Mouse (Mus musculus) monocyte, adult 2 months (primary cell): ENCODE measurements around the gene Rpp25l.
A peak's percentile ranks its signal among the peaks of the same experiment; 100 is the strongest.
"Not testable (repeated sequence)": the region's sequence is repeated elsewhere in the genome, so short reads cannot be mapped to it uniquely, and the experiment has no call there.

Experiments used
- DNase-seq, 2 experiments: peaks; one replicate each; pipeline ENCODE4 v3.0.0; 2022; ENCODE audit warnings: low spot score in 2 of 2, low read depth in 1 of 2

The Rpp25l gene

DNA sequence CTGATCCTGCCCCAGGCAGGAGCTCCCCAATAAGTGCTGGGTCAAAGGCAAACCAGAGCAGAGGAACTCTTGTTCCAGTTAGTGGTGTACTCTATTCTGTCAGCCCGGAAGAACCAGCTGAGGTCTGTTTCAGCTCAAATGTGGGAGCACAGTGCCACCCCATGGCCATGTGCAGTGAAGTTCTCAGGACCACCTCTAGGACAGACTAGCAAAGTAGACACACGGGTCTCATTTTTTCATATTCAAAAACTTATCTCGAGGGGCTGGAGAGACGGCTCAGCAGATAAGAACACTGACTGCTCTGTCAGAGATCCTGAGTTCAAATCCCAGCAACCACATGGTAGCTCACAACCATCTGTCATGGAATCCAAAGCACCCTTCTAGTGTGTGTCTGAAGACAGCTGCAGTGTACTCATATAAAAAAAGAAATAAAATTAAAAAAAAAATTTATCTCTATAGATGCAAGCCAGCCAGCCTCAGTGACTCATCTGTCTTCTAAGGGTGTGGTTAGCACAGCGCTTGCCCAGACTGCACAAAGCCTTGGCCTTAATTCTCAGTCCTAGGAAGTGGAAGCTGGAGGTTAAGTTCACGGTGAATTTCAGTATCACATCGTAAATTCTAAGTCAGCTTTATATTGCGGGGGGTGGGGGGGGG is 24.4 kb upstream of the Rpp25l start:
- DNase-seq: peak in 1 of 2 experiments; percentile 50

DNA sequence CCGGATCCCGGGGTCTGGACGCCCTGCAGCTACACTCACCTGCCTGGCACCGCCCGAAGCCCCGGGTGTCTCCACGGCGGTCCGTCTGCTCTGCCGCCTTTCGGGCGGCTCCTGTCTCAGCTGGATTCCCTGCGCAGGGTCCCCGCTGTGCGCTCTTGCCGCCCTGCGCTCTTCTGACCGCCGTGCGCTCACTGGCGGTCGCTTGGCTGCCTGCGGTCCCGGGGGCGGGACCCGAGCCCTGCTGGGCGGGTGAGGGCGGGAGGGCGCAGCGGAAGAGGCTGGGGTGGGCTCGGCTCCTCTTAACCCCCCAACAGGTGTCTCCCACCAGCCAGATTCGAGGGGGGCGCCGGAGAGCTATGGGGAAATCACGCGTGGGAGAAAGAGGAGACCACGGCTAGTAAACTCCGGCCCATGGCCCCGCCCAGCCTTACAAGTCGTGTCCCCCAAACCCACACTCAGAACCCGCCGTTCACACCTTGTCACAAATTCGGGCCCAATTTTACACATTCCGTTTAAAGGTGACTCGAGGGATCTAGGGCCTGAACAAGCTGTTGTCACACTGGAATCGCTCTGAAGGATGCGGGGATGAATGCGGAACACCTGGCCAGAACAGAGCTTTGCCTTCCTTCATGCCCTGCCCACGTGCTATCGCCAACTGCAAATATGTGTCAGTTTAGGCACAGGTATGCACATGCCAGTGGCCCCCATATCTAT is 17.9 kb upstream of the Rpp25l start, which contains the start of gene Arid3c:
Arid3c (minus strand) TSS at position 91 of the 714 bp plus-strand sequence.
- DNase-seq: no peak

DNA sequence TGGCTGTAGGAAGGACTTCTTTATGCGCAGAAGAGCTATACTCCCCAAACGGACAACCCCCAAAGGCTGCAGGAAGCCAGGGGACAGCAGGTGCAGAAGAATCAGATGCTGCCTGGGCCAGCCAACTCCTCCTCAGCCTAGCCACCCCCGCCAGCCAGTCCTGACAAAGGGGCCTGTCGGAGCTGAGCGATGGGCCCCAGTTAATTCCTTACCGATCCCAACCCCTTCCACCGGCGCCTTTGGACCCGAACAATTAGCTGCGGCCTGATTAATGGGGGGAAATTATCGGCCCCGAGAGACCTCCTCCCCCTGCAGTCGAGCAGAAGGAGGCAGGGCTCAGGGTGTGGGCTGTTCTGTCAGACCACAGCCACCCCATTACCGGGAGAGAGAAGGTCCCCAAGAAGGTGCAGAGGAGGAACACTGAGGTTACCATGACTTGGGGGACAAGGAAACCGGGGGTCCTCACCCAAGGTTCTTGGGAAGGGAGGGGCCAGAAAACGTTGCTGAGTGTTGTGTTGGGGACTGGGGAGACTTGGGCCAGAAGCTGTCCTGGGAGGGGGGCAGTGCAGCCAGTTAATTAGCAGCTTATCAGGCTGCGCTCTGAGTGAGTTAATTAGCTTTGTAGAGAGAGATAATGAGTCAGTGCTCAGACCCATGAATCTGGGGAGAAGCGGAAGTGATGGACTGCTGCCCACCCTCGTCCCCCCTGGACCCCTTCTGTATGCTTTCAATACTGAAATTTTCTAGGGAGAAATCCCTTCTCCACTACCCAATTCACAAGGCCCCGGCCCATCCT is 13.7 kb upstream of the Rpp25l start:
- no peak for DNase-seq

DNA sequence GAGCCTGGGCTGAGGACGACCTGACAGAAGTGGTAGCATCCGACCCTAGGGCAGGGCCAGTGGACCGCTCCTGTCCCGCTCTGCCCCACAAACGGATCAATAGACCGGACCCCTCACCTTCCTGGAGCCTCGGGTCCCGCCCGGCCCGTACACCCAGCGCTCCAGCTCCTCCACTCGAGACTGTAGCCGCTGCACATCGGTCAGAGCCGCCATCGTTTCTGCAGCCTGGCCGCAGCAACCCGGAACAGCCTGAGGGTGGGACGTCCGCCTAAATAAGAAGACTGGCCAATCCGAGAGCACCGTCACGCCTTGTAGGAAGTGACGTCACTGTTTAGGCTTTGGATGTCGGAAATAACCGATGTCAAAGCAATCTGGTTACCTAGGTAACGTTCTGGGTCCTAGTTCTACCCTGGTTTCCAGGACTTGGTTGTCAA is 9.6 kb upstream of the Rpp25l start, which contains the start of gene Dctn3:
Dctn3 (minus strand) TSS at position 253 of the 434 bp plus-strand sequence.
- DNase-seq: peak; percentile 57 to 76

DNA sequence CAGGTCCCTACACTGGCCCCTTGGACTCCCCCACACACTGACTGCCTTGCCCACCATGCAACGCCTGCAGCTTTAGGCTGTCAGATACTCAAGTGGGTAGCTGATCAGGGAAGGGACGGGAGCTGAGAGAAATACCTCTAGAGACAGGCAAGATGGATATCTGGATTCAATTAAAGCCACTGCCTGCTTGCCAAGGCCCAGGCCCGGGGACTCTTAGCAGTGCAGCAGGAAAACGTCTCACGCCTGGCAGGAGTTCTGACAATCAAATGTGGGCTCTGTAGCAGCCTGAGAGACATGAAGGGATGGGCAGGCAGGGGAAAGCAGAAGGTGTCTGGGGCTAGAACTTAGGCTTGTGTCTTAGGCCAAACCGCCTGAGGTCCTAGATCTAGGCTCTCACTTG is 3.5 kb upstream of the Rpp25l start:
- DNase-seq: no peak

DNA sequence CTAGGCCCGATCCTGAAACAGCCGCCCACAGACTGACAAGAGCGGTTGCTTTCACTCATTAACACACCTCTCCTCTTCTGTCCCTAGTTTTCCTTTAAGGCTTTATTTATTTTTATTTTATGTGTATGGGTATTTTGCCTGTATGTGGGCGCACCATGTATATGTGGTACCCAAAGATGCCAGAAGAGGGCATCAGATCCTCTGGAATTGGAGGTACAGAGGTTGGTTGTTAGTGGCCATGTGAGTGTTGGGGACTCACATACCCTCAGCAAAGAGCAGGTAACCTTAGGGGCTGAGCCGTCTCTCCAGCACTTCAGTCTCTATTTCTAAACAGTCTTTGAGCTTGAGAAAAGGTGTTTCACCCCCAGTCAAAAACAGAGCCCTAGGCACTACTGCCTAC is 2.3 kb upstream of the Rpp25l start:
- no peak for DNase-seq

DNA sequence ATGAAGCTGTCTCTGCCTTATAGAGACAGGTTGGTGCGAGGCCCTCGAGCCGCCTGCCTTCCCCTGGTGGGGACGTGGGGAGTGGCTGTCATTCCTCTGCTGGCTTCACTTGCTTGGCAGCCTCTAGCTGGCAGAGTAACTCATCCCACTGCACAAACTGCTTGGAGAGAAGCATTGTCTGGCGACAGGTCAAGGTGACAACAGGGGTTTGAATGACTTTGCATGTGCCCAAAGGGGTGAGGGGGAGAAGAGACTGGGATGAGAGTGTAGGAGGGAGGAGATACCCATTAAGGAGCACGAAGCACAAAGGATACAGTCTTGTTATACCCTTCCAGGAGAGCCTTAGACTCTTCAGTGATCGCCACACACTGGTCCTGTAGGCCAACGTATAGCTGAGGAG is 1.7 kb upstream of the Rpp25l start:
- DNase-seq: no peak

DNA sequence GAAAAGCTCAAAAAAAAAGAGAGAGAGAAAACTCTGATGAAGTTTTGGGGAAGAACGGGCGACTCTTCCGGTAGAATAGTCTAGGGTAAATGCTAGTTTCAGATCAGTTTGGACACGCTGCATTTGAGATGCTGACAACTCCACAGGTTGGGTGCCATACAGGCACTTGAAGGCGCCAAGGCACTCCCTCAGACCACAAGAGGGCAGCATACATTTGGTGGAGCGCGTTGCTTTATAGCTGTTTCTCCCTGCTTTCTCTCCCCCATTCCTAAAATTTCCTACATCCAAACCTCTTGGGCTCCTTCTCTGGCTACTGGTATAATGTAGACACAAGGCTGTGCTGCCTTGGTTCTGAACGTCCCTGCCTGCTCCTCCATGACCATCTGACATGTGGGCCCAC is 942 bp upstream of the Rpp25l start:
- DNase-seq: peak in 1 of 2 experiments; percentile 34

DNA sequence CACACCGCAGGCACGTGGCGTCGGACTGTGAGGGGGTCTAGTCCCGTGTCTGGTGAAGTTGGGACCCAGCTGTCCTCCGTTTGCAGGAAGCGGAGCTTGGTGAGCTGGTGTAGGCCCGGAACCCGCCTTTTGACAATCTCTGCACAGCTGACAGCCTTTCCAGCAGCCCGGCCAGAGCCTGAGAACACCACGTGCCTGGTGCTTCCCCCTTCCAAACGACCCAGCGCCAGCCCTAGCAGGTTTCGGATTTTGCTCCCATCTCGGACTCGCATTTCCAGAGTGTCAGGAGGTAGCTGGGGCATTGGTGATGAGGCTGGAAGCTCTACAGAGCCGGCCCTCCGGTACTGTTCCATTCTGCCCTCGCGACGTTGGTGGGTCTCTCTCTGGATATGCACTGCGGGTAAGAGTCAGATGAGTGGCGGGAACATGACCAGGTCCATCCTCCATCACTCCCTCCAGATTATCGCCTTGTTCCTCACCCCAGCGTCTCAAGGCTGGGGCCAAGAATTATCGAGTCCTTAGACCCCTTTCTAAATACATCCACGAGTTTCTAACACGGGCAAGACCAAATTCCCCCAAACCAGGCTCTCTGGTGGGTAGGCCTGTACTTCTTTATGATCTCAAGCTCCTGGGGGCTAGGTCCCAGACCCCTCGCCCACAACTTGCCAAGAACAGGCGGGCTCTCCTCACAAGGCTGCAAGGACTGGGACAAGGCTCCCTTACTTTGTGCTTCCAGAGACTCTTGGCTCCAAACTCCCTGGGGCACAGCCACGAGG is 725 bp downstream of the Rpp25l start:
- no peak for DNase-seq

DNA sequence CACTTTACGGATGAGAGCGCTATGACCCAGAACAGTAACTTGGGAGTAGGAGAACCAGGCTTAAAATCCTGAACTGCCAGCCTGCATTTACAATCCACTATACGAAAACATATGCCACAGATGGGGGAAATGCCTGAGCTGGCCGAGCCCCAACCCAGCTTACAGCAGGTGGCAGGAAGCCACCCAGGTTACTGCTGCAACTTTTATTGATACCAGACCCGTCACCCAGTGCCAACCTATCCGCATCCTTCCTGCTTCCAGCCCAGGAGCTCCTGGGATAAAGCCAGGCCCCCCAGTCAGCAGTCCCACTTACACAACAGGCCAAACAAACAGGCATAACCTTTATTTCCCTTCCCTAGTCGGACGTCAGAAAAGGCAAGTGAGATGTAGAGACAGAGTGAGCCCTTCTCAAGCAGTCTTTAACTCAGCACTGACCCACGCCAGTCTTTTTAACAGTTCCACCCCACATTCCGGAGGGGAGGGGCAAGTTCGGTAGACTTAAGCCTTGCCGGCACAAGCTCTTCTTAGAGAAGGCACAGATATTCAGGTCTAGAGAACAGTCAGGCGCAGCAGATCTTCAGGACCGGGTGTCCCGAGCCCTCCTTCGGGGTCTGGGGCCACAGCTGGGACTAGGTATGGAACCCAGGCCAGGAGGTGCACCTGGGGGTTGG is 1.5 kb downstream of the Rpp25l start:
- DNase-seq: no peak

DNA sequence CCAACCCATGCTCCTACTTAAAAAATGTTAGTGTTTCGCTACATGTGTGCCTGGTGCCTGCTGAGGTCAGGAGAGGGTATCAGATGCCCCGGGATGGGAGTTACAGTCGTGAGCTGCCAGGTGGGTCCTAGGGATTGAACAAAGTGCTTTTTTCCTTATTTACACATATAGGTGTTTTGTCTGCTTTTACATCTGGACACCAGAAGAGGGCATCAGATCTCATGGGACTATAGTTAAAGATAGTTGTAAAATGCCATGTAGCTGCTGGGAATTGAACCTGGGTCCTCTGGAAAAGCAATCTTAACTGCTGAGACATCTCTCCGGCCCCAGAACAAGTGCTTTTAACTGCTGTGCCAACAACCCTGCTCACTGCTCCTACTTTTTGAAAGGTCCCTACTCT is 3.1 kb downstream of the Rpp25l start:
- DNase-seq: no peak

DNA sequence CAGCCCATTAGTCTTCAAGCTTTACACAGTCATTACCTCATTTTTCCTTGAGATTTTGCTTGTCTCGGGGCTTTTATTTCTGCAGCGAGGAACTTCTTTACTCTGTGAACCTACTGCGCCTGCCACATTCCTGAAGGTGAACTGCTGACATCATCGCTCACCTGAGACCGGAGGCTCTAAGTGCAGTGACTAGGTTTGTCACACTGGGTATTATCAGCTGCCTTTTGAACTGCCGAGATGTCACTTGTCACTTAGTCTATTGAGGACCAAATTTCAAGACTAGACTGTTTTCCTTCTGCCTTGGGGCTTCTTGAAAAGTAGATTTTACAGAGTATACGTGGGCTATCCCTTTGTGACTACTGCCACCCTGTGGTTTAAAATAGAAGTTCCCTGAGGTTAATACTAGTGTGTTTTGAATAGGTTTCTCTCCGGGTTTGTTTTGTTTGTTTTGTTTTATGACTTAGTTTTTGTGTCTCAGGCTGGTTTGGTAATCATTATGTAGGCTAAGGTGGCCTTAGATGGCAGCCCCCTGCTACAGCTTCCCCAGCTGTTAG is 5.1 kb downstream of the Rpp25l start:
- no peak for DNase-seq

DNA sequence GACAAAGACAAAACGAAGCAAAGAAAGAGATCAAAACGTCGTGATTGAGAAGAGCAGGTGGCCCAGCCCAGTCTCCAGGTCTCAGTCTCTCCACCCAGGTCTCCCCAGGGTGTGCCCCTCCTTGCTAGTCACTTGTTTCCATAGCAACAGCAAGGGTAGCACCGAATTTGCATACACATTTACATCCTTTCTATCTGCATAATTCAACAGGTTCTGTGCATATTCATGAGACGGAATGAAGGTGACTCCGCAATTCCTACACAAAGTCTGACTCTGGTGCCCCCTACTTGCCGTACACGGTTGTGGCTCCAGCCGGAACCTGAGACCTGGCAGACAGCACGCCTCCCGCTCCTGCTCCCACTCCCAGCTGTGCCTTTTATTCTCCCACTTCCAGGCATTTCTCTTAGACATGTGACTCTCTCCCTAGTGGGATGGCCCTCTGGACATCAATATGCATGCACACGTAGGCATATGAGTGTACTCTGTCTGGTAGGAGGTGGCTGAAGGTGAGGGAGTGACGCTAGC is 6.3 kb downstream of the Rpp25l start:
- DNase-seq: no peak

DNA sequence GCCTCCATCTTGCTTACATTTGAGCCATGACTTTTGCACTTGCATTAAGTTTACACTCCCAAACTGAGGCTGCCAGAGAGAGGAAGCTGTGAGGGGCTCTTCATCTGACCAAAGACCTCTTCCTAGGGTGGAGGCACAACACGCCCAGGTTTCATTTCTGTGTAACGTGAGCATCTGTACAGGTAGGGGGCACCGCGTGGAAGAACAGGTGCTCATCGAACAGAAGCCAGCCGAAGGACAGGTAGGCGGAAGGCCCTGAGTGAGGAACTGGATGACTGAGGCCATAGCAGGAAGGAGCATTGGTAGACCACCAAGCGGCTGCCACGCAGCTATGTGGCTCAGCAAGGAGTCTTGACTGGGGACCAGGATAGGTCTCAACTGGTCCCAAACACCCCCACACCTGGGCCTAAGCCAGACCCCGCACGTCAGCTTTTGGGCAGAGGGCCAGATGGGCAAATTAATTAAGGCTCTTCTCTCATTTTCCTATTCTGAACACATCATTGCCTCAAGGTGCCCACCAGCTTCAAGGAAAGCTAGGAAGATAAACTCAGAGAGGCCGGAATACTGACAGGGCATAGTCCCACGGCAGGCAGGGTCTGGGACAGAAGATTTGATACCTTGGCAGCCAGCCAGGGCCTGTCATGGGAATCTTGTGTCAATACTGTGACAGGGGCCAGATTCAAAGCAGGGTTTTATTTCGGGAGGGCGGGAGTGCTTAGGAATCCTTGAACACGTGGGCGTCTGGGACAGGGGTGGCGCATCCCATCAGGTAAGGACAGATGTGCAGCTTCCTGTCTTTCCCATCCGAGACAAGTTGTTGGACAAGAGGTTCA is 7.2 kb downstream of the Rpp25l start:
- no peak for DNase-seq

DNA sequence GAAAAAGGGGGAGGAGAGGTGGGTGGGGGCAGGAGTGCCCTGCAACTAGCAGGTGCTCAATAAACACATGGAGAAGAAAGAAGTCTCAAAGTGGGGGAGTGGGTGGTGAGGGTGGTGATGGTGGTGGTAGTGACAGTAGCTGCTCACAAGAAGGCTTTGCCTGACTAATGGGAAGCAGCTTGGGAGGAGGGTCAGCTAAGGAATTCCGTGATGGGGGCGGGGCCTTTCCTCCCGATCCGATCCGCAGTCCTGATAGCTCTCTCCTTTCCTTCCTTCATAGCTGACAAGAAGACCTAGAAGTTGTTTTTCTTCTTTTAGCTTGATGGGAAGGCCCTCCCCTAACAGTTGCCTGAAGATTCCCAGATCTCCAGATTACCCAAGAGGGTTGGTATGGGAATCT is 8.7 kb downstream of the Rpp25l start:
- no peak for DNase-seq

DNA sequence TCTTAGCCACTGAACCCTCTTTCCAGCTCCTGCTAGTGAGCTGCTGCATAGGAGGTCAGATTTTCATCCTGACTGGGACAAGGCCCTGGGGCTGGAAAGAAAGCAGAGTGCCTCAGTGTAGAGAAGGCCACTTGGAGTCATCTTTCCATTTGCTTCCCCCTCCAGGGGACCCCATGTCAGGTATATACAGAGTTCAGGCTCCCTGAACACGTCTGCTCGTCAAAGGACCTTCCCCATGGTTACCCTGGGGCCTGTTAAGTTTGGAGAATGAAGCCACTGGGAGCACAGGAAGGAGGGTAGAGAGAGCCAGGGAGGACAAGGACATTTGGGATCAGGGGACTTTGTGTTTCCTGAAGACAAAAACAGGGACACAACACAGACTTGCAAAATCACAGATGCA is 11.1 kb downstream of the Rpp25l start:
- not testable (repeated sequence) for DNase-seq

DNA sequence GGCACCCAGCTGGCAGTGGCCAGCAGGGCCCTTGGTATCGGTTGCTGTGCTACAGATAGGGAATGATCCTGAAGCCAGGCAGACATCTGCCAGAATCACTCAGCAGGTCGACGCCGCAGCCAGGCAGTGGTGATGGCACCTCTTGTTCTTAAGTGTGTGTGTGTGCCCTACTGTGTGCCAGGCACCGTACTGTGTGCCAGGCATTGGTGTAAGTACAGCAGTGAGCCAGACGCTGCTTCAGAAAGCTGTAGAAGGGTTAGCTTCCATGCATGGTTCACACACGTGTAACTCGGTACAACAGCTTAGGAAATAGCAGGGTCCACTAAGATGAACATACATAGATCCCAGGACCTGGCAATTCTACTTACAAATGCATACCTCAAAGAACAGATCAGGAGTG is 13.1 kb downstream of the Rpp25l start:
- not testable (repeated sequence) for DNase-seq

DNA sequence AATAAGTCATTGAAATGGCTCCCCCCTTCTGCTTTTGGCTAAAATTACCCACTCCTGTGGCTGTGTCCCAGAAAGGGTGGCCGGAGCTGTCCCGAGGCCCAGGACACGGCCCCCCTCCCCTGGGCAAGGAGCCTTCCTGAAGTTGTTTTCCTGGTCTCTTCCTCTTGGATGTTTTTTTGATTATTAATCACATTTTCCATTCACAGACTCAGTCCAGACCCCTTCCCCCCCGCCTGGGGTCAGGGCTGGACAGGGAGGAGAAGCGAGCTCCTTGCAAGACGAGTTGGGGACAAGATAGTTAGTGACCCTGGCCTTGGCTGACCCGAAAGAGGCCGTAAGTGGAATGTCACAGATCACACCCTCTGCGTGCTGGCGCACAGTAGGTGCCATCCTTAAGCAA is 13.6 kb downstream of the Rpp25l start, which contains the start of gene Il11ra1:
Il11ra1 (plus strand) TSS at position 207 of the 400 bp plus-strand sequence.
- DNase-seq: not testable (repeated sequence)

DNA sequence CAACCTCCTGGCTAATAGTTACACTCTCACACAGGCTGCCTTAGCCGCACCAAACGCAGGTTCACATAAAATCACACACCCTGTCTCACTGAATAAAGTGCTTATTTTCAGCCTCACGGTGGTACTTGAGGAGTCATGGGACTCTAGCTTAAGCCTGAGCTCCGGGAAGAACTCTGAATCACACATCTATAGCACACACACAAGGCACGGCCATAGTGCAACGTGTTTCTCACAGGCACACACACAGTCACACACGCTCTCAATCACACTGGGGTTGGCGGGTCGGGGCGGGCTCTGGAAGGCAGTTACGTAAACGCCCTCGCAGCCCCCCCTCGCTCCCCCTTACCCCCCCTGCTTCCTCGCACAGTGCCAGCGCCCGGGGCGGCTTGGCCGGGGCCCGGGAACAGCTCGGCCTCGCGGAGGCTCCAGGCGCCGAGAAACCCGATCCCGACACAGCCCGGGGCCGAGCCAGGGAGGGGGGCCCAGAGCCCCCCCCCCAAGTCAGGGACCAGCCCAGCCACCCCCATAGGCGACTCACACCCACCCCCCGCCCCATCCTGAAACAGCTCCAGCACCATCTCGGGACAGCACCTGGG is 14.8 kb downstream of the Rpp25l start:
- DNase-seq: not testable (repeated sequence)
